Mouse (Mus musculus) hindbrain, embryonic 11.5 days (tissue): Measurements from ENCODE around the gene Slc1a6. TPM values are rescaled to one million over a fixed set of nuclear protein-coding genes. Genes with fewer than 3 reads are reported as not detected.

Source experiments
- ATAC-seq: fragments of 200-750 bp; cut with Nextera tagmentation; 2 replicates; pipeline ENCODE4 v1.8.0; 2017; ENCODE audit warnings: mild to moderate bottlenecking, moderate TSS enrichment, moderate library complexity; ENCODE audit not compliant: low FRiP score
- DNase-seq: peaks from one replicate; pipeline ENCODE4 v3.0.0-alpha.2; 2015; ENCODE audit warnings: low spot score
- H3K27ac ChIP-seq: fragments of 300-500 bp; sonication (generic); 2 replicates; pipeline ENCODE4 v1.5.1; 2014; ENCODE audit warnings: mild to moderate bottlenecking, low read depth, low read length
- H3K27me3 ChIP-seq: fragments of 300-500 bp; sonication (generic); 2 replicates; pipeline ENCODE4 v1.6.1; 2014; ENCODE audit warnings: mild to moderate bottlenecking, low read length, moderate library complexity, mixed read lengths; ENCODE audit not compliant: control insufficient read depth, insufficient read depth
- H3K36me3 ChIP-seq: fragments of 300-500 bp; sonication (generic); 2 replicates; pipeline ENCODE4 v1.6.1; 2014; ENCODE audit warnings: mild to moderate bottlenecking, low read length, moderate library complexity, mixed read lengths; ENCODE audit not compliant: control insufficient read depth, insufficient read depth
- H3K4me1 ChIP-seq: fragments of 300-500 bp; sonication (generic); replicated peaks from 2 replicates; pipeline ENCODE4 v1.6.1; 2014; ENCODE audit warnings: low read length, mixed read lengths; ENCODE audit not compliant: control insufficient read depth, insufficient read depth
- H3K4me2 ChIP-seq: fragments of 300-500 bp; sonication (generic); replicated peaks from 2 replicates; pipeline ENCODE4 v1.6.1; 2014; ENCODE audit warnings: mild to moderate bottlenecking, low read depth, low read length
- H3K4me3 ChIP-seq: fragments of 300-500 bp; sonication (generic); 2 replicates; pipeline ENCODE4 v1.5.1; 2014; ENCODE audit warnings: low read depth, low read length
- H3K9ac ChIP-seq: fragments of 300-500 bp; sonication (generic); 2 replicates; pipeline ENCODE4 v1.6.1; 2014; ENCODE audit warnings: low read depth, low read length
- H3K9me3 ChIP-seq: fragments of 300-500 bp; sonication (generic); 2 replicates; pipeline ENCODE4 v1.6.1; 2016; ENCODE audit warnings: low read length; ENCODE audit not compliant: control insufficient read depth
- WGBS: fragments of 180-500 bp; shearing (Covaris S2); extraction: QIAGEN DNeasy Blood & Tissue Kit; methylation state at CpG from one replicate; pipeline ENCODE4 v1.1.7; 2014; 5-methylcytosine and 5-hydroxymethylcytosine counted together
- polyA plus RNA-seq: library from polyadenylated mRNA; unstranded; fragments of >200 nt; fragmentation: Nextera tagmentation; extraction: Ambion mirVana; gene quantifications from 2 replicates; pipeline ENCODE4 v1.2.1, GENCODE M21; 2014

Slc1a6 gene
- 0.63 and 1.2 TPM in 2 replicates for polyA plus RNA-seq

DNA sequence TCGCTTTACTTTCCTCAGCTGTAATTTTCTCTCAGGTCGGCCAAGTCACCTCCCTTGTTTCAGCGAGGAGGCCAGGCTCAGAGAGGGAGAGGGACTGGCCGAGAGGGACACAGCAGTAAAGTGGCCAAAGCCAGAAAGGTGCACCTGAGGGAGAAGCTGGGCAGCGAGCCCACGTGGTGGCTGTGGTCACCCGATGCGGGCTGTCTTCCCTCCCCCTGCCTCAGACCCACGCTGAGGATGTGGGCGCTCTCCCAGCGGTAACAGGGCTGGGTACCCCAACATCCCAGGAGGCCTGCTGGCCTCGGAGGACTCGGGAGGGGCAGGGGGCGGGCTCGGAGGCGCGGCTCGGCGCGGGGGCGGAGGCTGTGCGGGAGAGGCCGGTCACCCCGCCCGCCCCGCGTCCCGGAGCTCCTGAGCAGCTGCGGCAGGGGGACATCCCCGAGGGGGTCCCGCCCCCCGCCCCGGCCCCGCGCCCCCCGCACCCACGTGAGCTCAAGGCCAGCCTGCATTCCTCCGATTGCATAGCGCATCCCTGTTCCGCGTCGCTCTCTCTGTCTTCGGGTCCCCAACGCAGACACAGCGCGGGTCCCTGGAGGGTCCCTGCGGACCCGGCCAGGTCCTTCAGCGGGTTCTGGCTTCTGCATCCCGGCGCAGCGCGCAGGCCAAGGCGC, at the start of gene Slc1a6:
TSS of gene Slc1a6 (plus strand) at position 516 of the 671 bp plus-strand sequence.
- H3K36me3 ChIP-seq = no peaks in the 10 kb centered on the region
- 2% methylated on average over 27 of the region's 54 CpGs for WGBS
- ATAC-seq (peak; percentile 77), DNase-seq (peak; percentile 38)
- peak within 1 kb of the TSS; percentile 69 for H3K9ac ChIP-seq
- H3K27me3 ChIP-seq = no peaks in the 10 kb centered on the region; the same call in 1 of the 2 replicates
- H3K4me2 ChIP-seq = peak within 1 kb of the TSS; percentile 99
- H3K4me1 ChIP-seq = no peaks in the 10 kb centered on the region
- no peaks in the 10 kb centered on the region for H3K9me3 ChIP-seq
- H3K27ac ChIP-seq = no peak within 1 kb of the TSS
- peak within 1 kb of the TSS; percentile 61 for H3K4me3 ChIP-seq

DNA sequence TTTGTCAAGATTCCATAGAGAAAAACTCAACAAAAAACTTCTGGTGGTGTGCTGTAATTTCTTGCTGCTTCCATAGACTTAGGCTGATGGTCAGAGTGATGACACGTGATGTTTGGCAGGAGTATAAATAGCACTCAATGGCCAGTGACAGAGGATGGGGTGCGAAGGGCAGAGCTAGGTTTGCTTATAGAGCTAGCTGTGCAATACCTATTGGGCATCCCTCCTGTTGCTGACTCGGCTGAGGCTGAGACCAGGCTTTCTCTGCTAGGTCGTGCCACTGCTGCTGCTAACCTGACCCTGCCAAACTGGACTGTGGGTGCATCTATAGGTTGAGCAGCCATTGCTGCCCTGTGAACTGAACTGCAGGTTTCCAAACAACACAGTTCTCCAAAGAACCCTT, 40.5 kb upstream of the Slc1a6 start:
- DNase-seq = no peak
- no peak for ATAC-seq
- 82% methylated on average over 4 of the region's 4 CpGs for WGBS
- Histone ChIP-seq H3K27me3 (no peaks in the 10 kb centered on the region), H3K27ac (no peak overlapping the region), H3K36me3 (no peaks in the 10 kb centered on the region), H3K9ac (no peak overlapping the region), H3K4me3 (no peak overlapping the region), H3K4me2 (no peak overlapping the region), H3K9me3 (no peaks in the 10 kb centered on the region), H3K4me1 (no peaks in the 10 kb centered on the region)

DNA sequence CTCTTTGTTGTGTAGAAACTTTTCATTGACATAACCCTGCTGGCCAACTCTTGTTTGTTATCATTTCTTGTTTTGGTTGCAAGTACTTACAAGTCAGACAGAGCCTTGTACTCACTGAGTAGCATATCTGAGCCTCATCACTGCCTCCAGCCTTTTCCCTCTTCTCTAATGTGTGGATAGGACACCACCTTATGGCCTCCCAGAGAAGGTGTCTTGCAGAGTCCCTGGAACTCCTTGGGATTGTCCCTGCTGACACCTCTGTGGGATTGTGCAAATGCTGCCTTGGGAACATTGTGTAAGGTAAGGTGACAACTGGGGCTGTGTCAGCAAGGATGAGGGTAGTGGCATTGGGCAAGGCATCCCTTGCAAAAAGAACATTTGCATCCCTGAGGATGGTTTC, 36.6 kb upstream of the Slc1a6 start:
- Histone ChIP-seq H3K27me3 (no peaks in the 10 kb centered on the region), H3K27ac (no peak overlapping the region), H3K9me3 (no peaks in the 10 kb centered on the region), H3K4me1 (no peaks in the 10 kb centered on the region), H3K4me2 (no peak overlapping the region), H3K4me3 (no peak overlapping the region), H3K36me3 (no peaks in the 10 kb centered on the region), H3K9ac (no peak overlapping the region)
- no peak for DNase-seq
- ATAC-seq = no peak

DNA sequence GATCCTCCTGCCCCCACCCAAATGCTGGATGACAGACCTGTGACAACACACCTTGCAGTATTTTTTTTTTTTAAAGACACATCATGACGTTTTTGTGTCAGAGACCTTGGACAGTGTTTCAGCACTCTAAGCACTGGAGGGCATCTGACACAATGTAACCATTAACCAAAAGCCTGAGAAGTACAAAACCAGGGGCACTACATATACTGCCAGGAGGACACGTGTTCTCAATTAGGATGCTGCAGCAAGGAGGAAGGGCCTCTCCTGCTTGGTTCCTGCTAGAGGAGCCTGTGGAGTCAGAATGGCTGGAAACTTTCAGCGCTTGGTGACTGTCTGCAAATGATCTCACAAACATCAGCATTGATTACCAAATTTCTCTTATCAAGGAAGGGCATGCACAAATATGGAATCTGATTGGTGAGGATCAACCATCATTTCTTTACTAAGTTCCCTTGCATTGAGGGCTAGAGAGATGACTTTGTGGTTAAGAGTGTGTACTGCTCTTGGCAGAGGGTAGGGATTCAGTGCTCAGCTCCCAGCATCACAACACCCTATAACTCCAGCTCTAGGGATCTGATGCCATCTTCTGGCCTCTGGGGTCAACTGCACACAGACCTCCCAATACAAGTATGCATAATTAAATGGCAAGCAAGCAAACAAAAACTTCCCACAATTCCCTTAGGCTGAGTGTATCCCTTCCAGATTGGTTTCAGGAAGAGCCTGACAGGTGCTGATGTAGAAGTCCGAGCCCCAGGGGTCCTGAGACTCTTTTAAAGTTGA, 34.7 kb upstream of the Slc1a6 start:
- no peaks in the 10 kb centered on the region for H3K27me3 ChIP-seq
- H3K4me3 ChIP-seq = no peak overlapping the region
- H3K9me3 ChIP-seq = no peaks in the 10 kb centered on the region
- no peak for ATAC-seq
- H3K4me1 ChIP-seq = no peaks in the 10 kb centered on the region
- no peak overlapping the region for H3K4me2 ChIP-seq
- DNase-seq = no peak
- no peak overlapping the region for H3K9ac ChIP-seq
- WGBS = 53% methylated on average over 4 of the region's 4 CpGs
- no peak overlapping the region for H3K27ac ChIP-seq
- H3K36me3 ChIP-seq = no peaks in the 10 kb centered on the region

DNA sequence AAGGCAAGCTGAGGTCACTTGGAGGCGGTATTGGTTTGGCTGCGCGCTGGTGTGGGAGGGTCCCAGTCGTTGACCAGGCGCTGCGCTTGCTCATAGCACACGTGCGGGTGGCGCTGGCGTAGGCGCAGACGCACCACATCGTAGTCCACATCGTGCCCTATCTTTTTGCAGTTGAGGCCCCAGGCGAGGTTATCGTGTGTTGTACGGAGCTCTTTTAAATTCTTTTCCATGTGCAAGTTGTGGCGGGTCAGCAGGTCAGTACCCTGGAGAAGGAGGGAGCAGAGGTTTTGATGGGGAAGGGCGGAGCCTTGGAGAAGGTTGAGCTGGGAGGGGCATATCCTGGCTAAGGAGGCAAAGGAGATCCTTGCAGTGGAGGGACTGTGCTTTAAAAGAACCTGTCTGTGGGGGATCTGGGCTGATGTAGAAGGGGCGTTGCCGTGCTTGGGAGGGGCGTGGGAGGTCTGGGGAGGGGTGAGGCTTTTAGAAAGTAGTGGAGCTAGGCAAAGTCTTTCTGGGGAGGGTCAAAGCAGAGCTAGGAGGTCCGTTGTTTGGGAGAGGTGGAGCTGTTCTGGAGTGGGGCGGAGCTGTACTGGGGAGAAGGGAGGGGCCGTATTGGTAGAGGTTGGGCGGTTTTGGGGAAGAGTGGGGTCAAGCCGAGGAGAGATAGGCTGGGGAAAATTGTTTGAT, 33.1 kb upstream of the Slc1a6 start:
- DNase-seq (peak; percentile 52), ATAC-seq (peak; percentile 80)
- Histone ChIP-seq H3K9me3 (no peaks in the 10 kb centered on the region), H3K9ac (0 out of 2 replicates have a peak overlapping the region, but pooled peaks have one; percentile 45), H3K27ac (no peak overlapping the region), H3K4me1 (no peaks in the 10 kb centered on the region), H3K4me3 (peak overlapping the region; percentile 22; the same call in 1 of the 2 replicates), H3K4me2 (peak overlapping the region; percentile 67), H3K27me3 (peaks cover 4% of the 10 kb centered on the region; the same call in 1 of the 2 replicates), H3K36me3 (no peaks in the 10 kb centered on the region)
- WGBS = 2% methylated on average over 27 of the region's 27 CpGs

DNA sequence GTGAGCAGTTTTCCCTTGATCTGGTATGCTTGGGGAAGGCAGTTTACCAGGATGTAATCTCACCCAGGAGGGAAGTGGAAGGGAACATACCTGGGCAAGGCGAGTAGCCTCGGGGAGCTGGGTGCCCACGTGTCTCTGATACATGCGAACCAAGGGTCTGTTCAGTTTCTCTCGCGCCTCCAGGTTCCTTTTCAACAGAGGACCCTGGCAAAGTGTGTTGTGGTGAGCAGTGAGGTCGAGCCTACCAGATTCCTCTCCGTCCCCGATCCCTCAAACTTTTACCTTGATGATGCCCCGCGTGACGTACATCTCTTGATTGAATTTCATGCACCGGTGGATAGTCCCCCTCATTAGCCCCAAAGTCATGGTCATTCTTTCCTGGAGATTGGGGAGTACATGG, 32.1 kb upstream of the Slc1a6 start:
- peaks cover 4% of the 10 kb centered on the region; the same call in 1 of the 2 replicates for H3K27me3 ChIP-seq
- H3K4me2 ChIP-seq = no peak overlapping the region
- DNase-seq (no peak), ATAC-seq (no peak)
- no peaks in the 10 kb centered on the region for H3K9me3 ChIP-seq
- no peak overlapping the region for H3K4me3 ChIP-seq
- H3K27ac ChIP-seq = no peak overlapping the region
- 79% methylated on average over 13 of the region's 13 CpGs for WGBS
- no peak overlapping the region for H3K9ac ChIP-seq
- no peaks in the 10 kb centered on the region for H3K4me1 ChIP-seq
- H3K36me3 ChIP-seq = no peaks in the 10 kb centered on the region

DNA sequence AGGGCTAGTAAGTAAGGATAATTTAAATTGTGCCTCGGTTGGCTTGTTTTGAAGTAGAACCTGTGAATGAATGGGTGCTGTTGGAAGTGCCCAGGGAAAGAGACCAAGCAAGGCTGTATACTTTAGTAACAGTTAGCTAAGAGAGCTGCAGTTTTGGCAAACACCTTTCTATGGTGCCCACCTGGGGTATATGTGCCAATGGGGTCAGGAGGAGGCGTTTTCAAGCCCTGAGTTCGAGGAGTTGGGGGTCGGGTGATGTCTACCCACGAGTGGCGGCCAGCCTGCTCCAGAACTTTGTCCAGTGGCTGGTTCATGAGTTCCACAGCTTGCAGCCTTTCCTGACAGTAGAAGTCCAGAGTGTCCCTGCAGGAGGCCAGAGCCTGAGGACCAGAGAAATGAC, 31.4 kb upstream of the Slc1a6 start:
- ATAC-seq (no peak), DNase-seq (no peak)
- Histone ChIP-seq H3K4me2 (no peak overlapping the region), H3K4me3 (no peak overlapping the region), H3K27me3 (peaks cover 4% of the 10 kb centered on the region; the same call in 1 of the 2 replicates), H3K9ac (no peak overlapping the region), H3K36me3 (no peaks in the 10 kb centered on the region), H3K4me1 (no peaks in the 10 kb centered on the region), H3K27ac (no peak overlapping the region), H3K9me3 (no peaks in the 10 kb centered on the region)
- WGBS = 90% methylated on average over 6 of the region's 6 CpGs

DNA sequence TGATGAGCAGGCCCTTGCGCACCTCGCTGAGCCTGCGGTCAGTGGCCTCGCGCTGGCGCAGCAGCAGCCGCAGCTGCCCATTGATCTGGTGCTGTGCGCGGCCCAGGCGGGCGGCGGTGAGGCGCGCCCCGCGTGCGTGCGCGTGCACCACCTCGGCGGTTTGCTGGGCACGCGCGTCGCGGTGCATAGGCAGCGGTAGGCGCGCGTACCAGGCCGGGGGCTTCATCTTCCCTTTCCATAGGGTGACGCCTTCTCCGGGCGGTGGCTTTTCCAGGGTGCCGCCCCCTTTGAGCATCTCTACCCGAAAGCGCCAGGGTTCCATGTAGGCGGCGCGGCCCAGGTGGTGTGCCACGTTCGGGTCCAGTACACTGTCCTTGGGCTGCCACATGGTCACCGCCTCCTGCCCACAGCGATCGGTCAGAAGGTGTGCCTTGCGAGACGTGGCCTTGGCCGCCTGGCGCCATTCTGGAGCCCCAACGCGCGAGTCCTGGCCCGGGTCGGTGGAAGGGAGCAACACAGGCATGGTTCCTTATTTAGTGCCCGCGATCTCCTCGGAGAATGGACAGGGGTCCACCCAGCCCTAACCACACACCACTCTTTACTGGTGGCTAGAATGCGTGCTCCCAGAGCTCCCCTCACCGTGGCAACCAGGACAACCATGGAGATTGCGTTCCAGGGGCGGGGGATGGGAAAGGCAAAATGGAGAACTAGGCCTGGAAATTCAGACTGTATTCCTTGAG, 27.7 kb upstream of the Slc1a6 start, which contains the start of gene Ccdc105:
TSS of gene Ccdc105 (minus strand) at position 614 of the 740 bp plus-strand sequence.
- under 1% methylated on average over 57 of the region's 61 CpGs for WGBS
- H3K4me1 ChIP-seq = no peaks in the 10 kb centered on the region
- no peaks in the 10 kb centered on the region for H3K9me3 ChIP-seq
- peak within 1 kb of the TSS; percentile 76 for H3K4me2 ChIP-seq
- ATAC-seq (peak; percentile 93), DNase-seq (peak; percentile 92)
- peak within 1 kb of the TSS; percentile 78 for H3K27ac ChIP-seq
- no peaks in the 10 kb centered on the region for H3K36me3 ChIP-seq
- H3K9ac ChIP-seq = peak within 1 kb of the TSS; percentile 76
- peak within 1 kb of the TSS; percentile 51 for H3K4me3 ChIP-seq
- peaks cover 4% of the 10 kb centered on the region; the same call in 1 of the 2 replicates for H3K27me3 ChIP-seq
